Mouse (Mus musculus): ENCODE measurements around the gene Mip. TPM values are rescaled to one million over a fixed set of nuclear protein-coding genes. Genes with fewer than 3 reads are reported as not detected.
A peak's percentile ranks its signal among the peaks of the same experiment; 100 is the strongest.
"Not testable (repeated sequence)": the region's sequence is repeated elsewhere in the genome, so short reads cannot be mapped to it uniquely, and the experiment has no call there.

The Mip gene
- polyA plus RNA-seq, 1 experiment from 2014 or later, result 0.24 TPM

DNA sequence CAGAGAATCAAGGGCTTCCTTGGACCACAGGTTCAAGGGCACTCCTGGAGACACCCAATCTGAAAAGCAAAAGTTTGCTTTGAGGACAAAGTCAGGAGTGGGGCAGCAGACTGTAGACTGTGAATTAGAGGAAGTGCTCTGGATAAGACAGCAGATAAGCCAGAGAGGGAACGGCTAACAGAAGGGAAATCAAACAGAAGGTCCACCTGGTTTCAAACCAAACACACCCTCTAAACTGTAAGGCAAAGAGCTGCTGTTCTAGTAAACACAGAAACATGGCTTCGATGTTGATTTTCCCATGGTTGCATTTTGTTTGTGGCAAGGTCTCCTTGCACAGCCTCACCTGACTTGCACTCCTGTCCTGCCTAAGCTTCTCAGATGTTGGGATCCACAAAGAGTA lies 34.2 kb upstream of the Mip start:
- H3K27ac ChIP-seq (ENCODE audit: low read depth, low read length), result no peak overlapping the region
- no peak for ATAC-seq
- H3K27me3 ChIP-seq (replicated peaks; ENCODE audit: control insufficient read depth, insufficient read depth, low read length), result no peaks in the 10 kb centered on the region; the same call in 1 of the 2 replicates
- no peak overlapping the region for H3K4me2 ChIP-seq (ENCODE audit: low read length)
- H3K4me3 ChIP-seq (ENCODE audit: low read length), result no peak overlapping the region
- H3K9me3 ChIP-seq (ENCODE audit: control insufficient read depth, low read length), result no peaks in the 10 kb centered on the region
- H3K36me3 ChIP-seq (ENCODE audit: control insufficient read depth, insufficient read depth, low read length), result no peaks in the 10 kb centered on the region
- peaks cover 12% of the 10 kb centered on the region for H3K4me1 ChIP-seq (ENCODE audit: control insufficient read depth, insufficient read depth, low read depth, low read length)
- WGBS, result 88% methylated on average over 2 of the region's 2 CpGs
- no peak overlapping the region for H3K9ac ChIP-seq (ENCODE audit: low read depth, low read length)

- H3K36me3 ChIP-seq (ENCODE audit: control insufficient read depth, insufficient read depth, low read length); H3K27ac ChIP-seq (ENCODE audit: low read depth, low read length); H3K9ac ChIP-seq (ENCODE audit: low read depth, low read length); ATAC-seq; H3K4me3 ChIP-seq (ENCODE audit: low read length); H3K4me2 ChIP-seq (ENCODE audit: low read length); H3K9me3 ChIP-seq (ENCODE audit: control insufficient read depth, low read length); H3K27me3 ChIP-seq (replicated peaks; ENCODE audit: control insufficient read depth, insufficient read depth, low read length): not testable (repeated sequence)
- WGBS, result 96% methylated on average over 3 of the region's 3 CpGs
- peaks cover 12% of the 10 kb centered on the region for H3K4me1 ChIP-seq (ENCODE audit: control insufficient read depth, insufficient read depth, low read depth, low read length)
Measured at GRCm38 (mm10) chr10:128192030-128192766, 33.4 kb upstream of the Mip start.

DNA sequence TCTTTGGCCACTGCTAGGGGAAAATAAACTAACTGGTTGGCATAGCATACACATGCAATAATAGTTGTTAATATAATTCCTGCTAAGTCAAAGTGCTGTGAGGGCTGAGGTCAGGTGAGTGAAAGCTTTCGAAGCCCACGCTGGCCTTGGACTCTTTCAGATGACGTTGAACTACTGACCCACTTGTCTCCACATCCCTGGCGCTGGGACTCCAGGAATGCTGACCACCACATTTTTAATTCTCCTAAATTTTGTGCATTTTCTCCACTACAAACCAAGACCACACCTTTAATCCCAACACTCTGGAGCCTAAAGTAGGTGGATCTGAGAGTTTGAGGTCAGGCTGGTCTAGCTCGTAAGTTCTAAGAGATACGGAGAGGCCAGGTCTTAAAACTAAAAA lies 32.5 kb upstream of the Mip start:
- no peak overlapping the region for H3K4me3 ChIP-seq (ENCODE audit: low read length)

GRCm38 (mm10) chr10:128194024-128194550 lies 31.6 kb upstream of the Mip start, which contains the start of gene Gls2:
Gene Gls2, plus strand, starts transcription at chr10:128194457.
- ATAC-seq, result peak; percentile 98
- Histone ChIP-seq H3K36me3 (ENCODE audit: control insufficient read depth, insufficient read depth, low read length) (no peaks in the 10 kb centered on the region), H3K9me3 (ENCODE audit: control insufficient read depth, low read length) (no peaks in the 10 kb centered on the region), H3K4me3 (ENCODE audit: low read length) (peak within 1 kb of the TSS; percentile 89), H3K27me3 (replicated peaks; ENCODE audit: control insufficient read depth, insufficient read depth, low read length) (peaks cover 5% of the 10 kb centered on the region; the same call in 1 of the 2 replicates), H3K4me2 (ENCODE audit: low read length) (peak within 1 kb of the TSS; percentile 99), H3K27ac (ENCODE audit: low read depth, low read length) (0 out of 2 replicates have a peak within 1 kb of the TSS, but pooled peaks have one; percentile 12), H3K4me1 (ENCODE audit: control insufficient read depth, insufficient read depth, low read depth, low read length) (peaks cover 12% of the 10 kb centered on the region), H3K9ac (ENCODE audit: low read depth, low read length) (peak within 1 kb of the TSS; percentile 74)
- under 1% methylated on average over 44 of the region's 46 CpGs for WGBS

More for the DNA sequence above, 32.5 kb upstream of the Mip start:
- no peak for ATAC-seq
- H3K27ac ChIP-seq (ENCODE audit: low read depth, low read length), result no peak overlapping the region
- WGBS, result 95% methylated on average over 6 of the region's 6 CpGs
- no peak overlapping the region for H3K9ac ChIP-seq (ENCODE audit: low read depth, low read length)
- H3K9me3 ChIP-seq (ENCODE audit: control insufficient read depth, low read length), result no peaks in the 10 kb centered on the region
- H3K27me3 ChIP-seq (replicated peaks; ENCODE audit: control insufficient read depth, insufficient read depth, low read length), result peaks cover 5% of the 10 kb centered on the region; the same call in 1 of the 2 replicates
- H3K36me3 ChIP-seq (ENCODE audit: control insufficient read depth, insufficient read depth, low read length), result no peaks in the 10 kb centered on the region
- H3K4me1 ChIP-seq (ENCODE audit: control insufficient read depth, insufficient read depth, low read depth, low read length), result peaks cover 12% of the 10 kb centered on the region
- no peak overlapping the region for H3K4me2 ChIP-seq (ENCODE audit: low read length)

- H3K27ac ChIP-seq (ENCODE audit: low read depth, low read length), result 0 out of 2 replicates have a peak overlapping the region, but pooled peaks have one; percentile 12
- H3K4me3 ChIP-seq (ENCODE audit: low read length), result peak overlapping the region; percentile 89
- no peaks in the 10 kb centered on the region for H3K9me3 ChIP-seq (ENCODE audit: control insufficient read depth, low read length)
- peak overlapping the region; percentile 99 for H3K4me2 ChIP-seq (ENCODE audit: low read length)
- ATAC-seq, result peak; percentile 90
- H3K27me3 ChIP-seq (replicated peaks; ENCODE audit: control insufficient read depth, insufficient read depth, low read length), result peaks cover 5% of the 10 kb centered on the region; the same call in 1 of the 2 replicates
- H3K4me1 ChIP-seq (ENCODE audit: control insufficient read depth, insufficient read depth, low read depth, low read length), result peaks cover 12% of the 10 kb centered on the region
- H3K36me3 ChIP-seq (ENCODE audit: control insufficient read depth, insufficient read depth, low read length), result no peaks in the 10 kb centered on the region
- under 1% methylated on average over 74 of the region's 79 CpGs for WGBS
- H3K9ac ChIP-seq (ENCODE audit: low read depth, low read length), result peak overlapping the region; percentile 74
Measured at GRCm38 (mm10) chr10:128194551-128195461, 30.8 kb upstream of the Mip start.

DNA sequence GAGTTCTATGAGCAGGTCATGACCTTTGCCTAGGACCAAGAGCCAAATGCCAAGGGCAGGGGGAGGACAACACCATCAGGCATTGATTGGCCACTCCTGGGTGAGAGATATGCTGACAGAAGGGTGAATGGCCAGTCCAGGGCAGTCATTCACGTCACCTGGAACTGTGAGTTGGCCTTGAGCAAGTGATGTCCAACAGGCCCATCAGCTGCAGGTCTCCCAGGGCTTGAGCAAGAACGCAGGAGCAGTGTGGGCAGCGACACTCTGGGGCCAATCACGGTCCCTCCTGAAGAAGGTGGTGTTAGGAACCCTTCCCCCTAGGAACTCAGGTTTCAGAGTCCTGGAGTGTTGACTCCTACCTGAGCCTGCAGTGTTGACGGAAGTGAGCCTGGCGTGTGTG lies 23.8 kb upstream of the Mip start:
- H3K36me3 ChIP-seq (ENCODE audit: control insufficient read depth, insufficient read depth, low read length), result 0 out of 2 replicates have a peak, but pooled peaks cover 2% of the 10 kb centered on the region
- no peak overlapping the region for H3K9ac ChIP-seq (ENCODE audit: low read depth, low read length)
- H3K4me1 ChIP-seq (ENCODE audit: control insufficient read depth, insufficient read depth, low read depth, low read length), result no peaks in the 10 kb centered on the region
- H3K4me2 ChIP-seq (ENCODE audit: low read length), result no peak overlapping the region
- H3K27ac ChIP-seq (ENCODE audit: low read depth, low read length), result no peak overlapping the region
- H3K27me3 ChIP-seq (replicated peaks; ENCODE audit: control insufficient read depth, insufficient read depth, low read length), result peaks cover 3% of the 10 kb centered on the region; the same call in 1 of the 2 replicates
- 83% methylated on average over 6 of the region's 6 CpGs for WGBS
- no peak for ATAC-seq
- no peak overlapping the region for H3K4me3 ChIP-seq (ENCODE audit: low read length)
- no peaks in the 10 kb centered on the region for H3K9me3 ChIP-seq (ENCODE audit: control insufficient read depth, low read length)

GRCm38 (mm10) chr10:128204941-128205340 lies 20.7 kb upstream of the Mip start:
- H3K4me2 ChIP-seq (ENCODE audit: low read length), result no peak overlapping the region
- ATAC-seq, result no peak
- WGBS, result 94% methylated on average over 15 of the region's 15 CpGs
- no peak overlapping the region for H3K4me3 ChIP-seq (ENCODE audit: low read length)
- H3K4me1 ChIP-seq (ENCODE audit: control insufficient read depth, insufficient read depth, low read depth, low read length), result no peaks in the 10 kb centered on the region
- no peak overlapping the region for H3K27ac ChIP-seq (ENCODE audit: low read depth, low read length)
- no peaks in the 10 kb centered on the region for H3K9me3 ChIP-seq (ENCODE audit: control insufficient read depth, low read length)
- H3K9ac ChIP-seq (ENCODE audit: low read depth, low read length), result no peak overlapping the region
- no peaks in the 10 kb centered on the region for H3K27me3 ChIP-seq (replicated peaks; ENCODE audit: control insufficient read depth, insufficient read depth, low read length)
- 0 out of 2 replicates have a peak, but pooled peaks cover 2% of the 10 kb centered on the region for H3K36me3 ChIP-seq (ENCODE audit: control insufficient read depth, insufficient read depth, low read length)

DNA sequence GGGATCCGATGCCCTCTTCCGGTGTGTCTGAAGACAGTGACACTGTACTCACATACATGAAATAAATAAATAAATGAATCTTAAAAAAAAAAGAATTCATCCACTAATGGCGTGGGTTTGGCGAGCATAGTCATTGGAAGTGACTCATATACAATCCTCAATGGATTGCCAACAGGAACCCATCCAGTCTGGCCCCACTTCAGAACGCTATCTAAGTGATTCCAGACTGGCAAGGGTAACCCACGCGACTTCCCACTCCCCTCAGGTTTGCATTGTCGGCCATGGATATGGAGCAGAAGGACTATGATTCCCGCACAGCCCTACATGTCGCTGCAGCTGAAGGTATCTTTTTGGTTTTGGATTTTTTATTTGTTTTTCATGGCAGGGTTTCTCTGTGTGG lies 17.3 kb upstream of the Mip start:
- no peak for ATAC-seq
- H3K4me3 ChIP-seq (ENCODE audit: low read length), result no peak overlapping the region
- H3K27ac ChIP-seq (ENCODE audit: low read depth, low read length), result no peak overlapping the region
- no peaks in the 10 kb centered on the region for H3K27me3 ChIP-seq (replicated peaks; ENCODE audit: control insufficient read depth, insufficient read depth, low read length)
- H3K4me2 ChIP-seq (ENCODE audit: low read length), result no peak overlapping the region
- H3K9ac ChIP-seq (ENCODE audit: low read depth, low read length), result no peak overlapping the region
- no peaks in the 10 kb centered on the region for H3K9me3 ChIP-seq (ENCODE audit: control insufficient read depth, low read length)
- 0 out of 2 replicates have a peak, but pooled peaks cover 2% of the 10 kb centered on the region for H3K36me3 ChIP-seq (ENCODE audit: control insufficient read depth, insufficient read depth, low read length)
- peaks cover 13% of the 10 kb centered on the region for H3K4me1 ChIP-seq (ENCODE audit: control insufficient read depth, insufficient read depth, low read depth, low read length)
- 96% methylated on average over 10 of the region's 10 CpGs for WGBS

Data from hindbrain, embryonic 16.5 days (tissue).